Mouse (Mus musculus) bone marrow macrophage, adult 2 months (primary cell): ENCODE results near the gene Kdm2b. TPM values are rescaled to one million over a fixed set of nuclear protein-coding genes. Genes with fewer than 3 reads are reported as not detected.

Experiments used
- H3K27ac ChIP-seq: 2 replicates; pipeline ENCODE4 v1.5.1; 2012; ENCODE audit warnings: low read depth, low read length; ENCODE audit not compliant: insufficient read depth
- H3K4me1 ChIP-seq: 2 replicates; pipeline ENCODE4 v1.6.1; 2012; ENCODE audit warnings: low read length; ENCODE audit not compliant: control insufficient read depth, insufficient read depth
- H3K4me3 ChIP-seq: 2 replicates; pipeline ENCODE4 v1.5.1; 2012; ENCODE audit warnings: mild to moderate bottlenecking, low read length, moderate library complexity; ENCODE audit not compliant: insufficient read depth
- CTCF ChIP-seq: IDR thresholded peaks from 2 replicates; pipeline ENCODE4 v1.5.1; 2012; ENCODE audit warnings: low read depth, mild to moderate bottlenecking, low read length, moderate library complexity
- POLR2A ChIP-seq: IDR thresholded peaks from 2 replicates; pipeline ENCODE4 v1.6.1; 2012; ENCODE audit warnings: mild to moderate bottlenecking, low read depth, low read length, borderline replicate concordance
- polyA plus RNA-seq: library from polyadenylated mRNA; stranded (reverse); fragments of >200 nt; gene quantifications from 2 replicates; pipeline ENCODE4 v1.2.4, GENCODE M21; 2012; ENCODE audit not compliant: missing spikeins, insufficient read depth, insufficient read length

The Kdm2b gene
- polyA plus RNA-seq, 1 experiment, result 26.9 TPM

GRCm38 (mm10) chr5:122916147-122916546, 73.5 kb downstream of the Kdm2b start:
- Histone ChIP-seq H3K4me3 (no peak overlapping the region), H3K4me1 (no peaks in the 10 kb centered on the region), H3K27ac (no peak overlapping the region)
- no peak for TF ChIP-seq CTCF
- TF ChIP-seq POLR2A, result no peak

DNA sequence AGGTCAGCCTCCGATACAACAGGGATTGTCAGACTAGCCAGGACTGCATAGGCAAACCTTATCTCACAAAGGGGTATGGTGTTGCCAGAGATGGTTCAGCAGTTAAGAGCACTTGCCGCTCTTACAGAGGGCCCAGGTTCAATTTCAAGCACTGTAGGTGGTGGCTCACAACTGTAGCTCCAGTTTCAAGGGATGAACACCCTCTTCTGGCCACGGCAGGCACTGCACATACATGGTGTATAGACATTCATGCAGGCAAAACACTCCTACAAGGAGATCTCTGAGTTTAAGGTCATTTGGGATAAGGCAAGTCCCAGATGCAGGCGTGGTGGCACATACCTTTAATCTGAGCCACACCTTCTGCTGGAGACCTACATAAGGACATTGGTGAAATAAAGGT, 76.8 kb downstream of the Kdm2b start:
- Histone ChIP-seq H3K27ac (no peak overlapping the region), H3K4me3 (no peak overlapping the region), H3K4me1 (no peaks in the 10 kb centered on the region)
- no peak for TF ChIP-seq CTCF
- no peak for TF ChIP-seq POLR2A

- Histone ChIP-seq H3K27ac (no peak overlapping the region), H3K4me1 (no peaks in the 10 kb centered on the region), H3K4me3 (no peak overlapping the region)
- TF ChIP-seq POLR2A (no peak), CTCF (no peak)
Measured at GRCm38 (mm10) chr5:122909481-122909880, 80.1 kb downstream of the Kdm2b start.

GRCm38 (mm10) chr5:122908001-122908400, 81.6 kb downstream of the Kdm2b start:
- no peak for TF ChIP-seq CTCF
- TF ChIP-seq POLR2A, result no peak
- Histone ChIP-seq H3K4me3 (no peak overlapping the region), H3K4me1 (peaks cover 3% of the 10 kb centered on the region; the same call in 1 of the 2 replicates), H3K27ac (no peak overlapping the region)

DNA sequence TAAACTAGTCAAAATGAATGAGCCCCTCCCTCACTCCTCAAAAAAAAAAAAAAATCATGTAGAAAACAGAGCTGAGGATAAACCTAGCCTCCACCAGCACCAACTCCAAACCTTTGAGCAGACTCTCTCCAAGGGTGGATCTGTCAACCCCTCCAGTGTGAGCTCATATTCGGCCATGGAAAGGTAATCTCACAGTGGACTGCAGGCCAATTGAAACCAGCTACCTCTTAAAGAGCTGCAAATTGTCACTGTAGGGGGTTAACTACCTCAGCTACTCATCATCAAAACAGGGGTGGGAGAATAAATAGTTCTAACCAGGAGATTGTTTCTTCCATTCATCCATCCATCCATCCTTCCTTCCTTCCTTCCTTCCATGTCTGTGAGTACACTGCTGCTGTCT, 82.4 kb downstream of the Kdm2b start:
- Histone ChIP-seq H3K4me1 (peaks cover 3% of the 10 kb centered on the region; the same call in 1 of the 2 replicates), H3K4me3 (no peak overlapping the region), H3K27ac (no peak overlapping the region)
- TF ChIP-seq POLR2A (no peak), CTCF (no peak)

DNA sequence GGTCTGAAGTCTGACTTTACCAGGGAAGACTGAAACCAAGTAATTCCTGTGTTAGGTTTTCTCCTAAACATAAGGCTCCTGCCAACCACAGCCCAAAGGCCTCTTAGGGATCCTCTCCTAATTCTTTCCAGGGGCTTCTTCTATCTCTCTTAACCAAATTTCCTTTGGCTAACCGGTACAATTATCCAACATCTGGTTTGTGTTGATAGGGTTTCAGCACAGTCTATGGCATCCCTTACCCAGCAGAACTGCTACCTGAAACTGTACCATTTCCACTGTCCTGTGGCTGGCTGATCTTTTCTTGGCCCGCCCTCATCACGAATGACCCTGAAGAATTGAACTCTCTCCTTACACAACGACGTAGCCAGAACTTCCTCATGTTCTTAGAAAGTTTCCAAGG, 86.5 kb downstream of the Kdm2b start:
- H3K4me3 ChIP-seq, result no peak overlapping the region
- H3K4me1 ChIP-seq, result peaks cover 10% of the 10 kb centered on the region
- H3K27ac ChIP-seq, result no peak overlapping the region
- TF ChIP-seq CTCF, result no peak
- no peak for TF ChIP-seq POLR2A

GRCm38 (mm10) chr5:122902228-122902627, 87.4 kb downstream of the Kdm2b start:
- Histone ChIP-seq H3K4me1 (peaks cover 14% of the 10 kb centered on the region), H3K27ac (no peak overlapping the region), H3K4me3 (no peak overlapping the region)
- no peak for TF ChIP-seq POLR2A
- TF ChIP-seq CTCF, result no peak

GRCm38 (mm10) chr5:122901666-122902065, 88.0 kb downstream of the Kdm2b start:
- TF ChIP-seq CTCF (no peak), POLR2A (no peak)
- Histone ChIP-seq H3K4me3 (no peak overlapping the region), H3K27ac (no peak overlapping the region), H3K4me1 (peaks cover 20% of the 10 kb centered on the region)

DNA sequence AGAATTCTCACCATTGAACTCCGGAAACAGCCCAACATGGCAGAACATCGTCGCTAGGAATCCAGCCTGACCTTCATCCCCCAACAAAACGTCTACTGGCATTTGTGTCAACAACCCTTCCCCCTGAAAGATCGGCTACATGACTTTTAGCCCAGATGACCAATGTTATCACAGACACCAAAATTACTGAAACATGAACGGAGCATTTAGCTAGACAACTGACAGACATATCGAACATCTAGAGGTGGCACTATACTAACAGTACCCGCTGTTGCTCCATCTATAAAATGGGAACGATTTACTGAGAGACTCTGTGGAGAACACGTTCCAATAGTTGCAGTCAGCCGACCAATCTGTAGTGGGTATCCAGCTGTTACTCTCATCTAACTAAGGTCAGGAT, 88.4 kb downstream of the Kdm2b start:
- no peak overlapping the region for H3K27ac ChIP-seq
- TF ChIP-seq POLR2A, result no peak
- no peak for TF ChIP-seq CTCF
- H3K4me3 ChIP-seq, result no peak overlapping the region
- peaks cover 24% of the 10 kb centered on the region for H3K4me1 ChIP-seq

DNA sequence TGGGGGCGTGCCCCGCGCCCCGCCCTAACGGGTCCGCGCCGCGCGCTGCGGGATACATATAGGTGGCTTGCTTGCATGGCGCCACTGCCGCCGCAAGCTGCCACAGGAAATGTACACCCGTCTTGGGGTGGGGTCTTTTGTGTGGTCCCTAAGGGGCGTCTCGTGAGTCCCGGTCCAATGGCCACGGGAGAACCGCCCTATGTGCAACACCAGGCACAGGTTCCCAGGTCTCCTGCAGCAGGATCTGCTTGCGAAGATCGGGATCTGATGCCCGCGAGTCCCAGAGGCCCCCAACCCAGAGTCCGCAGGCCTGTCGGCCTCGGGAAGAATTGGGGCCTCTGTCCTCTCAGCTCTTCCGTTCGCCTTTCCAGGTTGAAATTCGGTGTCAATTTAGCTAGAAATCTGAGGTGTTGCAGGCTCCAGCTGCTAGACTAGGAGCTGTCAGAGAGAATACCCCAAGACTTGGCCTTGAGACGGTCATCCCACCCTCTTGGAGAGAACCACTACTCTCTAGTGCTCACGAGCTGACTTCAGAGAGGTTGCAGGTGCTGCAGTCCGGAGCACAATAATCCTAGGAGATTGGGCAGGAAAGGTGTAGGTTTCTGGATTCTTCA, 89.0 kb downstream of the Kdm2b start:
- peak overlapping the region; percentile 71 for H3K4me3 ChIP-seq
- TF ChIP-seq CTCF, result no peak
- no peak for TF ChIP-seq POLR2A
- no peak overlapping the region for H3K27ac ChIP-seq
- H3K4me1 ChIP-seq, result peaks cover 29% of the 10 kb centered on the region
